Mouse (Mus musculus) cerebellum, adult 18-20 months (tissue): ENCODE measurements at regions not wholly inside any gene's neighbourhood (a gene's known extent, or its start where the extent isn't known, plus 50 kb on each side); places are given as distances from the start of the nearest gene placed in this dataset.

ENCODE experiments used
- DNase-seq, 2 experiments: peaks; one replicate each; pipeline ENCODE4 v3.0.0; 2021

- DNase-seq: no peak
Measured at GRCm38 (mm10) chr3:130883928-130884327, 153.7 kb upstream of the Rpl34 start.

GRCm38 (mm10) chr3:130883319-130883718, 153.1 kb upstream of the Rpl34 start:
- no peak for DNase-seq

- no peak for DNase-seq
Measured at GRCm38 (mm10) chr3:130880482-130880881, 150.3 kb upstream of the Rpl34 start.

- no peak for DNase-seq
Measured at GRCm38 (mm10) chr3:130879463-130879862, 149.3 kb upstream of the Rpl34 start.

- DNase-seq: no peak
Measured at GRCm38 (mm10) chr3:130878834-130879233, 148.6 kb upstream of the Rpl34 start.

GRCm38 (mm10) chr3:130877981-130878380, 147.8 kb upstream of the Rpl34 start:
- no peak for DNase-seq

GRCm38 (mm10) chr3:130873745-130874144, 143.5 kb upstream of the Rpl34 start:
- DNase-seq: no peak

GRCm38 (mm10) chr3:130866952-130867632, 136.9 kb upstream of the Rpl34 start:
- no peak for DNase-seq

- no peak for DNase-seq
Measured at GRCm38 (mm10) chr3:130864783-130865182, 134.6 kb upstream of the Rpl34 start.

- DNase-seq: no peak
Measured at GRCm38 (mm10) chr3:130863376-130863775, 133.2 kb upstream of the Rpl34 start.

GRCm38 (mm10) chr3:130860315-130860714, 130.1 kb upstream of the Rpl34 start:
- no peak for DNase-seq

GRCm38 (mm10) chr3:130853866-130854265, 123.7 kb upstream of the Rpl34 start:
- no peak for DNase-seq

- no peak for DNase-seq
Measured at GRCm38 (mm10) chr3:130850766-130851308, 120.6 kb upstream of the Rpl34 start.

GRCm38 (mm10) chr3:130841755-130842154, 111.6 kb upstream of the Rpl34 start:
- DNase-seq: no peak

GRCm38 (mm10) chr3:130839924-130840440, 109.8 kb upstream of the Rpl34 start:
- DNase-seq: no peak

- DNase-seq: no peak
Measured at GRCm38 (mm10) chr3:130838626-130839422, 108.6 kb upstream of the Rpl34 start.

- DNase-seq: no peak
Measured at GRCm38 (mm10) chr3:130833722-130834121, 103.5 kb upstream of the Rpl34 start.

GRCm38 (mm10) chr3:130833082-130833481, 102.9 kb upstream of the Rpl34 start:
- DNase-seq: no peak

GRCm38 (mm10) chr3:130831788-130832187, 101.6 kb upstream of the Rpl34 start:
- DNase-seq: no peak

- no peak for DNase-seq
Measured at GRCm38 (mm10) chr3:130828346-130828745, 98.1 kb upstream of the Rpl34 start.

- DNase-seq: no peak
Measured at GRCm38 (mm10) chr3:130827934-130828333, 97.7 kb upstream of the Rpl34 start.

- no peak for DNase-seq
Measured at GRCm38 (mm10) chr3:130827021-130827420, 96.8 kb upstream of the Rpl34 start.

GRCm38 (mm10) chr3:130819837-130820098, 89.6 kb upstream of the Rpl34 start:
- DNase-seq: no peak
